Mouse (Mus musculus): Measurements from ENCODE around the gene Mgat2. TPM values are rescaled to one million over a fixed set of nuclear protein-coding genes. Genes with fewer than 3 reads are reported as not detected.
A peak's percentile ranks its signal among the peaks of the same experiment; 100 is the strongest.

Mgat2 gene
- total RNA-seq, 2 experiments from 2014 or later = 23.1 to 30.4 TPM

- ATAC-seq (replicated peaks; ENCODE audit: low FRiP score, poor library complexity, severe bottlenecking) = no peak
These were observed 24.6 kb downstream of the Mgat2 start for GRCm38 (mm10) chr12:69208520-69208919.

DNA sequence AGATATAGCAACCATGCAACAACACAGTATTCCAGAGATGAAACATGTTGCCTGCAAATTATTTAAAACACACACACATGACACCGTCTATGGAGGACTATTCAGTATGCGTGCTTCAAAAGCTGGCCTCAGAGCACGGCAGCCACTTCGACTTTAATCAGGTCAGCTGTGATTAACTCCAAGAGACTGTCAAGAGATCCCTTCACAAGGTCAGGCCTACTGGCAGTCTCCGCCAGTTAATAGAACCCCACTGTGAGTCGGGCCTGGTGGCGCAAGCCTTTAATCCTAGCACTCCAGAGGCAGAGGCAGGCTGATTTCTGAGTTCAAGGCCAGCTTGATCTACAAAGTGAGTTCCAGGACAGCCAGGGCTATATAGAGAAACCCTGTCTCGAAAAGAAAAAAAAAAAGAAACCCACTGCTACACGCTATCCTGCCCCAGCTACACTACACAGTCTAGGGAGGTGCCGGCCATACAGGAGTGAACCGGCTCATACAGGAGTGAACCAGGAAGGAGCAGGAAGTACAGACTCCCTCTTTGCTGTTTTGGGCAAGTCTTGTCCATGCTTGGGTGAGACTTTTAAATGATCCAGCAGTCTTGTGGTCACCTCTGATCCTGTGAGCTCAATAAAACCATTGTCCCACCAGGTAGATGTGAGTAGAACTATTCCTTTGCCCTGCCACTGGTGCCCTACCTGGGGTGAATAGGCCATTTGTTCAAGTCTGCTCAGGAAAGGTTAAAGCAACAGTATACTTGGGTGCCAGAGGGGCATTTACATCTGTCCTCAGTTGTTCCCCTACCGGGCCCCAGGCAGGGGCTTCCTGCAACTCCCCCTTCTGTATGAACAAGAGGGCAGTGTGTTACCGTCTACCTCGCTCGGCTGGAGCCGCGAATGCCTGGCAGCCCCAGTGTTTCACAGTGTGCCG is 26.4 kb downstream of the Mgat2 start:
- ATAC-seq (replicated peaks; ENCODE audit: low FRiP score, poor library complexity, severe bottlenecking) = no peak

DNA sequence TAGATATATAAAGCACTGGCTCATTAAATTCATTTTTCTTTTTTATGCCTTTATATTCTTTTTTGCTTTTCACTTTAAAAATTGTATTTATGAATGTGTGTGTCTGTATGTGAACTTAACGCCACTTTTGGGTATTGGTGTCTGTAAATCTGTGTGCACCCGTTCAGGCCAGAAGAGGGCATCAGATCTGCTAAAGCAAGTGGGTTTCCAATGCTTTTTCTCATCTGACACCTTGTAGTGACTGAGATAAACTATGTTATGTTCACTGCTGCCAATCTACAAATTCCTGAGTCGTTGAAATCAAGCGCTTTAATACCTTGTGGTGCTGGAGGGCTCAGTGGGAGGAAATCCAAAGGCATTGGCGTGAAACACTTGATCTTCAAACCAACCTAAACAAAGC is 27.1 kb downstream of the Mgat2 start:
- ATAC-seq (replicated peaks; ENCODE audit: low FRiP score, poor library complexity, severe bottlenecking) = no peak

- ATAC-seq (replicated peaks; ENCODE audit: low FRiP score, poor library complexity, severe bottlenecking) = no peak
These were observed 29.3 kb downstream of the Mgat2 start for GRCm38 (mm10) chr12:69213186-69213777.

GRCm38 (mm10) chr12:69214393-69214792 is 30.4 kb downstream of the Mgat2 start:
- no peak for ATAC-seq (replicated peaks; ENCODE audit: low FRiP score, poor library complexity, severe bottlenecking)

DNA sequence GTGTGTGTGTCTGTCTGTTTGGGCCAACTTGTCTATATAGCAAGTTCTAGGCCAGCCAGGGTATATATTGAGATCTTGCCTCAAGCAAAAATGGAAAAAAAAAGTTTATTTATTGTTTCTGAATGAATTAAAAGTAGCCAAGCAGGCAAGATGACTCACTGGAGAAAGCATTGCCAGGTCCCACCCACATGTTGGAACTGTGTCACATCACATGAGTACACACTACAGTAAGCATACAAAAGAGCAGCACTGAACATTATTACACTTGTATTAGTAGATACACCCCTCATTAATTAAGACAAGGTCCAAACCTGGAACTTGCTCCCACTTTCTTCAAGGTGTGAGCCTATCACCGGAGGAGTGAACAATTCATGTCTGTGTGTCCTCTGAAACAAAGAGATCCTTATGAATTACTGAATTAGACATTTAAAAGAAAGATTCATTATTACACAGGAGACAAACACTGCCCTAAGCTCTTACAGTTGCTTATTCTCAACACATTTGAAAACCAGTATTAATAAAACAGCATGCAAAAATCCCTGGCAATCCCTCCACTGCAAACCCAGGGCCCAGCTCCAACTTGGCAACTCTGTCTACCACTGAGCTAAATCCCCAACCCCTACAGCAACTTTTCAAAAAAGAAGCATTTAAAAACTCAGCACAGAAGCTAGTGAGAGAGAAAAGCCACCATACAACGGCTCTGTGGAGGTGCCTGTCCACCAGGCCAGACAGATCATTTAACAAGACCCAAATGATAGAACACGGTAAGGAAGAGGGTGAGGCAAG is 31.2 kb downstream of the Mgat2 start:
- no peak for ATAC-seq (replicated peaks; ENCODE audit: low FRiP score, poor library complexity, severe bottlenecking)

- ATAC-seq (replicated peaks; ENCODE audit: low FRiP score, poor library complexity, severe bottlenecking) = no peak
These were observed 32.6 kb downstream of the Mgat2 start for GRCm38 (mm10) chr12:69216587-69216986.

GRCm38 (mm10) chr12:69220613-69221277 is 36.8 kb downstream of the Mgat2 start:
- no peak for ATAC-seq (replicated peaks; ENCODE audit: low FRiP score, poor library complexity, severe bottlenecking)

GRCm38 (mm10) chr12:69227776-69228466 is 44.0 kb downstream of the Mgat2 start, which contains the start of gene Pole2:
Gene Pole2 (minus strand): TSS chr12:69228195.
- peak; percentile 94 for ATAC-seq (replicated peaks; ENCODE audit: low FRiP score, poor library complexity, severe bottlenecking)

DNA sequence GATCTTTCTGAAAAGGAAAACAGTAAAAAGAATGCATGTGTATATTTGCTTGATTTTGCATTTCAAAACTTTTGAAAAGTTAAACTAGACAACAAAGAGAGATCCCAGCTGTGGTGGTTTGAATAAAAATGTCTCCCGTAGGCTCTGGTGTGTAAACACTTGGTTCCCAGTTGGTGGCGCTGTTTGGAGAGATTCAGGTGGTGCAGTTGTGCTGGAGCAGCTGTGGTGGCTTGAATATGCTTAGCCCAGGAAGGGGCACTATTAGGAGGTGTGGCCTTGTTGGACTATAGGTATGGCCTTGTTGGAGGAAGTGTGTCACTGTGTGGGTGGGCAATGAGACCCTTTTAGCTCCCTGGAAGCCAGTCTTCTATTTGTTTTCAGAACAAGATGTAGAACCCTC is 45.3 kb downstream of the Mgat2 start:
- ATAC-seq (replicated peaks; ENCODE audit: low FRiP score, poor library complexity, severe bottlenecking) = no peak

GRCm38 (mm10) chr12:69235782-69236181 is 51.8 kb downstream of the Mgat2 start:
- ATAC-seq (replicated peaks; ENCODE audit: low FRiP score, poor library complexity, severe bottlenecking) = no peak

Other genes with a start within 250 kb of the Mgat2 start
- gene Rps29, start 25.0 kb upstream of the Mgat2 start, total RNA-seq (2015; ENCODE audit: low replicate concordance) = 531 and 573 TPM in 2 replicates
- gene Rps29, start 25.0 kb upstream of the Mgat2 start, total RNA-seq (2017; ENCODE audit: low replicate concordance) = 408 and 804 TPM in 2 replicates
- 14.2 and 16.5 TPM in 2 replicates for gene Lrr1, start 15.3 kb upstream of the Mgat2 start, total RNA-seq (2015; ENCODE audit: low replicate concordance)
- 6.7 and 8.8 TPM in 2 replicates for gene Lrr1, start 15.3 kb upstream of the Mgat2 start, total RNA-seq (2017; ENCODE audit: low replicate concordance)
- gene Rpl36al, start 74 bp upstream of the Mgat2 start, total RNA-seq (2015; ENCODE audit: low replicate concordance) = 207 and 213 TPM in 2 replicates
- gene Rpl36al, start 74 bp upstream of the Mgat2 start, total RNA-seq (2017; ENCODE audit: low replicate concordance) = 166 and 173 TPM in 2 replicates
- not detected in 2 replicates for gene Gm49383, start 12.9 kb downstream of the Mgat2 start, total RNA-seq (2015; ENCODE audit: low replicate concordance)
- 8.1 and 14.4 TPM in 2 replicates for gene Gm49383, start 12.9 kb downstream of the Mgat2 start, total RNA-seq (2017; ENCODE audit: low replicate concordance)
- 0.19 and 1.0 TPM in 2 replicates for gene Dnaaf2, start 14.3 kb downstream of the Mgat2 start, total RNA-seq (2015; ENCODE audit: low replicate concordance)
- 0.84 and 2.9 TPM in 2 replicates for gene Dnaaf2, start 14.3 kb downstream of the Mgat2 start, total RNA-seq (2017; ENCODE audit: low replicate concordance)
- gene Gm49384, start 20.1 kb downstream of the Mgat2 start, total RNA-seq (2015; ENCODE audit: low replicate concordance) = 3.1 and 4.6 TPM in 2 replicates
- gene Gm49384, start 20.1 kb downstream of the Mgat2 start, total RNA-seq (2017; ENCODE audit: low replicate concordance) = 7.0 and 8.5 TPM in 2 replicates
- 18.3 and 25.3 TPM in 2 replicates for gene Pole2, start 44.0 kb downstream of the Mgat2 start, total RNA-seq (2015; ENCODE audit: low replicate concordance)
- 13.0 and 21.9 TPM in 2 replicates for gene Pole2, start 44.0 kb downstream of the Mgat2 start, total RNA-seq (2017; ENCODE audit: low replicate concordance)
- 0.84 TPM in 1 of 2 replicates, not detected in the other for gene Klhdc1, start 57.0 kb downstream of the Mgat2 start, total RNA-seq (2015; ENCODE audit: low replicate concordance)
- gene Klhdc1, start 57.0 kb downstream of the Mgat2 start, total RNA-seq (2017; ENCODE audit: low replicate concordance) = 0.60 and 1.3 TPM in 2 replicates
- 47.8 and 63.7 TPM in 2 replicates for gene Klhdc2, start 112.5 kb downstream of the Mgat2 start, total RNA-seq (2015; ENCODE audit: low replicate concordance)
- 61.5 and 62.0 TPM in 2 replicates for gene Klhdc2, start 112.5 kb downstream of the Mgat2 start, total RNA-seq (2017; ENCODE audit: low replicate concordance)
- 55.8 and 64.0 TPM in 2 replicates for gene Nemf, start 173.0 kb downstream of the Mgat2 start, total RNA-seq (2015; ENCODE audit: low replicate concordance)
- gene Nemf, start 173.0 kb downstream of the Mgat2 start, total RNA-seq (2017; ENCODE audit: low replicate concordance) = 73.7 and 120 TPM in 2 replicates
- gene Arf6, start 188.0 kb downstream of the Mgat2 start, total RNA-seq (2015; ENCODE audit: low replicate concordance) = 21.1 and 28.2 TPM in 2 replicates
- gene Arf6, start 188.0 kb downstream of the Mgat2 start, total RNA-seq (2017; ENCODE audit: low replicate concordance) = 36.5 and 49.0 TPM in 2 replicates
- gene Gm9887, start 188.3 kb downstream of the Mgat2 start, total RNA-seq (2015; ENCODE audit: low replicate concordance) = not detected in 2 replicates
- gene Gm9887, start 188.3 kb downstream of the Mgat2 start, total RNA-seq (2017; ENCODE audit: low replicate concordance) = not detected in 2 replicates

All from erythroblast, adult 5-6 weeks (primary cell).